9 mouse cellular contexts compared by ENCODE assay signal in genomic region chr11:98682811-98683210, GRCm38 (mm10). TPM values are rescaled to one million over a fixed set of nuclear protein-coding genes. Genes with fewer than 3 reads are reported as not detected.
A peak's percentile ranks its signal among the peaks of the same experiment; 100 is the strongest.
DNase-seq lines count a peak whose midpoint lies in the region; ATAC-seq and TF ChIP-seq lines count a peak whose summit lies in the region.
"Had no signal": no experiment of that assay in that cellular context is flagged by ENCODE, and none has a peak within 500 bp of the region (broad histone marks: within the 10 kb centered on the region; RNA-seq: fewer than 3 reads in every experiment).

No protein-coding gene starts in this region.

- no peak for TF ChIP-seq CTCF in heart, postnatal 0 days (IDR thresholded peaks at IDR 0.05; ENCODE audit: low read depth)

- TF ChIP-seq EP300 in heart, postnatal 0 days (IDR thresholded peaks at IDR 0.05; ENCODE audit: low read depth): no peak

- H3K27ac ChIP-seq in heart, embryonic 15.5 days: peak overlapping the region; percentile 86
- H3K27ac ChIP-seq in heart, postnatal 0 days (ENCODE audit: low read depth): peak overlapping the region; percentile 75
- peak overlapping the region; percentile 75 for H3K27ac ChIP-seq in midbrain, embryonic 12.5 days (replicated peaks)

- peak overlapping the region; percentile 83 for H3K4me2 ChIP-seq in heart, embryonic 15.5 days
- H3K4me2 ChIP-seq in heart, postnatal 0 days (ENCODE audit: low read depth, low read length): peak overlapping the region; percentile 80
- peak overlapping the region; percentile 91 for H3K4me2 ChIP-seq in midbrain, embryonic 12.5 days (replicated peaks)

- peak; percentile 7; the same call in 1 of the 2 replicates for ATAC-seq in heart, embryonic 15.5 days (replicated peaks; ENCODE audit: insufficient number of reproducible peaks, insufficient read depth, low FRiP score, low read depth)
- peak; percentile 14; the same call in 1 of the 2 replicates for ATAC-seq in heart, postnatal 0 days (ENCODE audit: insufficient read depth, low read depth)
- peak; percentile 55 for ATAC-seq in midbrain, embryonic 12.5 days (ENCODE audit: low FRiP score, low read depth)

- H3K9ac ChIP-seq in heart, embryonic 15.5 days: peak overlapping the region; percentile 100
- H3K9ac ChIP-seq in heart, postnatal 0 days (replicated peaks; ENCODE audit: low read depth, low read length): peak overlapping the region; percentile 88
- H3K9ac ChIP-seq in midbrain, embryonic 12.5 days (replicated peaks): peak overlapping the region; percentile 100

- H3K4me3 ChIP-seq in heart, embryonic 15.5 days: peak overlapping the region; percentile 100
- peak overlapping the region; percentile 71 for H3K4me3 ChIP-seq in heart, postnatal 0 days (ENCODE audit: low read depth, low read length)
- H3K4me3 ChIP-seq in midbrain, embryonic 12.5 days: peak overlapping the region; percentile 98

- no peaks in the 10 kb centered on the region for H3K27me3 ChIP-seq in heart, embryonic 15.5 days
- no peaks in the 10 kb centered on the region for H3K27me3 ChIP-seq in heart, postnatal 0 days (ENCODE audit: control insufficient read depth, insufficient read depth, low read length)
- no peaks in the 10 kb centered on the region for H3K27me3 ChIP-seq in midbrain, embryonic 12.5 days
- H3K27me3 ChIP-seq: Patski had no signal

- WGBS in heart, embryonic 15.5 days: under 1% methylated on average over 23 of the region's 23 CpGs
- under 1% methylated on average over 23 of the region's 23 CpGs for WGBS in heart, postnatal 0 days
- under 1% methylated on average over 23 of the region's 23 CpGs for WGBS in midbrain, embryonic 12.5 days

- no peak for DNase-seq in heart, adult 11 months
- peak; percentile 40 for DNase-seq in MN1 (ENCODE audit: low spot score)
- DNase-seq in heart, postnatal 0 days (ENCODE audit: low spot score): no peak
- no peak for DNase-seq in adrenal gland, adult 18-20 months (ENCODE audit: low spot score in 2 of 2)
- DNase-seq in adrenal gland, postnatal 4 days (ENCODE audit: low spot score in 2 of 2): no peak
- DNase-seq in yolk sac, embryonic 10.5 days (ENCODE audit: low spot score): no peak

- peaks cover 27% of the 10 kb centered on the region for H3K36me3 ChIP-seq in heart, embryonic 15.5 days
- peaks cover 28% of the 10 kb centered on the region for H3K36me3 ChIP-seq in heart, postnatal 0 days (replicated peaks; ENCODE audit: control insufficient read depth, insufficient read depth, low read length)
- H3K36me3 ChIP-seq in midbrain, embryonic 12.5 days: peaks cover 30% of the 10 kb centered on the region

- no peaks in the 10 kb centered on the region for H3K9me3 ChIP-seq in heart, embryonic 15.5 days (replicated peaks)
- no peaks in the 10 kb centered on the region for H3K9me3 ChIP-seq in heart, postnatal 0 days (replicated peaks; ENCODE audit: control insufficient read depth, low read length)
- H3K9me3 ChIP-seq in midbrain, embryonic 12.5 days: no peaks in the 10 kb centered on the region

- H3K4me1 ChIP-seq in heart, embryonic 15.5 days (replicated peaks): peaks cover 16% of the 10 kb centered on the region
- H3K4me1 ChIP-seq in heart, postnatal 0 days (ENCODE audit: control insufficient read depth, insufficient read depth): peaks cover 10% of the 10 kb centered on the region
- peaks cover 12% of the 10 kb centered on the region for H3K4me1 ChIP-seq in midbrain, embryonic 12.5 days

RNA-seq across cellular contexts. Expression of gene Psmd3, which starts 0.5 kb away (rescaled TPM):
- polyA plus RNA-seq in heart, embryonic 15.5 days (2015; fragmentation: Nextera tagmentation; extraction: Ambion mirVana): 141 and 177 TPM in 2 replicates
- 96.4 and 130 TPM in 2 replicates for total RNA-seq in heart, postnatal 0 days (2014; rRNA removed; ENCODE audit: low replicate concordance)
- 134 and 147 TPM in 2 replicates for polyA plus RNA-seq in heart, postnatal 0 days (2015; fragmentation: Nextera tagmentation; extraction: Ambion mirVana)
- polyA plus RNA-seq in midbrain, embryonic 12.5 days (2016; fragmentation: Nextera tagmentation; extraction: Ambion mirVana): 234 and 244 TPM in 2 replicates
- total RNA-seq in adrenal gland, adult 18-20 months (2021): 100 to 1,000 TPM; 114 to 118 TPM
- 100 to 1,000 TPM; 137 to 147 TPM for total RNA-seq in adrenal gland, postnatal 4 days (2021)

RNA-seq across cellular contexts. Expression of gene Csf3, which starts 18.3 kb away (rescaled TPM):
- polyA plus RNA-seq in heart, embryonic 15.5 days (2015; fragmentation: Nextera tagmentation; extraction: Ambion mirVana): not detected in 2 replicates
- 0.23 TPM in 1 of 2 replicates, not detected in the other for total RNA-seq in heart, postnatal 0 days (2014; rRNA removed; ENCODE audit: low replicate concordance)
- polyA plus RNA-seq in heart, postnatal 0 days (2015; fragmentation: Nextera tagmentation; extraction: Ambion mirVana): not detected in 2 replicates
- polyA plus RNA-seq in midbrain, embryonic 12.5 days (2016; fragmentation: Nextera tagmentation; extraction: Ambion mirVana): not detected in 2 replicates
- not detected for total RNA-seq in adrenal gland, adult 18-20 months (2021)
- total RNA-seq in adrenal gland, postnatal 4 days (2021): not detected

RNA-seq across cellular contexts. Expression of gene Gsdma, which starts 18.7 kb away (rescaled TPM):
- not detected in 2 replicates for polyA plus RNA-seq in heart, embryonic 15.5 days (2015; fragmentation: Nextera tagmentation; extraction: Ambion mirVana)
- not detected in 2 replicates for total RNA-seq in heart, postnatal 0 days (2014; rRNA removed; ENCODE audit: low replicate concordance)
- not detected in 2 replicates for polyA plus RNA-seq in heart, postnatal 0 days (2015; fragmentation: Nextera tagmentation; extraction: Ambion mirVana)
- not detected in 2 replicates for polyA plus RNA-seq in midbrain, embryonic 12.5 days (2016; fragmentation: Nextera tagmentation; extraction: Ambion mirVana)
- total RNA-seq in adrenal gland, adult 18-20 months (2021): not detected
- total RNA-seq in adrenal gland, postnatal 4 days (2021): not detected

RNA-seq across cellular contexts. Expression of gene Gsdma2, which starts 36.3 kb away (rescaled TPM):
- not detected in 2 replicates for polyA plus RNA-seq in heart, embryonic 15.5 days (2015; fragmentation: Nextera tagmentation; extraction: Ambion mirVana)
- not detected in 2 replicates for total RNA-seq in heart, postnatal 0 days (2014; rRNA removed; ENCODE audit: low replicate concordance)
- polyA plus RNA-seq in heart, postnatal 0 days (2015; fragmentation: Nextera tagmentation; extraction: Ambion mirVana): not detected in 2 replicates
- not detected in 2 replicates for polyA plus RNA-seq in midbrain, embryonic 12.5 days (2016; fragmentation: Nextera tagmentation; extraction: Ambion mirVana)
- total RNA-seq in adrenal gland, adult 18-20 months (2021): 1 to 10 TPM in 1 of 2 experiments, under 1 TPM in 1; 0.89 to 1.1 TPM
- under 1 TPM; 0.25 to 0.48 TPM for total RNA-seq in adrenal gland, postnatal 4 days (2021)
- polyA plus RNA-seq: Patski had no signal

RNA-seq across cellular contexts. Expression of gene Med24, which starts 46.4 kb away (rescaled TPM):
- 33.5 and 43.0 TPM in 2 replicates for polyA plus RNA-seq in heart, embryonic 15.5 days (2015; fragmentation: Nextera tagmentation; extraction: Ambion mirVana)
- total RNA-seq in heart, postnatal 0 days (2014; rRNA removed; ENCODE audit: low replicate concordance): 39.9 and 48.0 TPM in 2 replicates
- 21.9 and 23.3 TPM in 2 replicates for polyA plus RNA-seq in heart, postnatal 0 days (2015; fragmentation: Nextera tagmentation; extraction: Ambion mirVana)
- polyA plus RNA-seq in midbrain, embryonic 12.5 days (2016; fragmentation: Nextera tagmentation; extraction: Ambion mirVana): 96.5 and 97.7 TPM in 2 replicates
- total RNA-seq in adrenal gland, adult 18-20 months (2021): 10 to 100 TPM; 46.1 to 49.2 TPM
- 10 to 100 TPM; 75.7 to 84.8 TPM for total RNA-seq in adrenal gland, postnatal 4 days (2021)
